Mouse (Mus musculus) bone marrow macrophage, adult 2 months (primary cell): Measurements from ENCODE around the gene Lamb3.

Source experiments
- CTCF ChIP-seq: IDR thresholded peaks from 2 replicates; pipeline ENCODE4 v1.5.1; 2012; ENCODE audit warnings: low read depth, mild to moderate bottlenecking, low read length, moderate library complexity
- POLR2A ChIP-seq: IDR thresholded peaks from 2 replicates; pipeline ENCODE4 v1.6.1; 2012; ENCODE audit warnings: mild to moderate bottlenecking, low read depth, low read length, borderline replicate concordance

GRCm38 (mm10) chr1:193320398-193320797, 112.9 kb downstream of the Lamb3 start:
- TF ChIP-seq POLR2A (no peak), CTCF (no peak)
